Mouse (Mus musculus) forebrain, embryonic 15.5 days (tissue): ENCODE measurements around the gene Tgtp1. TPM values are rescaled to one million over a fixed set of nuclear protein-coding genes. Genes with fewer than 3 reads are reported as not detected.
"Not testable (repeated sequence)": the region's sequence is repeated elsewhere in the genome, so short reads cannot be mapped to it uniquely, and the experiment has no call there.

Source experiments
- ATAC-seq: fragments of 200-750 bp; cut with Nextera tagmentation; replicated peaks from 2 replicates; pipeline ENCODE4 v1.8.0; 2017; ENCODE audit warnings: mild to moderate bottlenecking, moderate TSS enrichment, moderate library complexity
- H3K27ac ChIP-seq: fragments of 300-500 bp; sonication (generic); replicated peaks from 2 replicates; pipeline ENCODE4 v1.5.1; 2015; ENCODE audit warnings: mild to moderate bottlenecking, inconsistent platforms
- H3K27me3 ChIP-seq: fragments of 300-500 bp; sonication (generic); 2 replicates; pipeline ENCODE4 v1.6.1; 2015; ENCODE audit warnings: inconsistent platforms
- H3K36me3 ChIP-seq: fragments of 300-500 bp; sonication (generic); 2 replicates; pipeline ENCODE4 v1.6.1; 2015; ENCODE audit warnings: mild to moderate bottlenecking, inconsistent platforms
- H3K4me1 ChIP-seq: fragments of 300-500 bp; sonication (generic); 2 replicates; pipeline ENCODE4 v1.6.1; 2015; ENCODE audit warnings: inconsistent platforms
- H3K4me2 ChIP-seq: fragments of 300-500 bp; sonication (generic); replicated peaks from 2 replicates; pipeline ENCODE4 v1.6.1; 2015; ENCODE audit warnings: mild to moderate bottlenecking, inconsistent platforms
- H3K4me3 ChIP-seq: fragments of 300-500 bp; sonication (generic); 2 replicates; pipeline ENCODE4 v1.5.1; 2015; ENCODE audit warnings: mild to moderate bottlenecking, inconsistent platforms
- H3K9ac ChIP-seq: fragments of 300-500 bp; sonication (generic); replicated peaks from 2 replicates; pipeline ENCODE4 v1.6.1; 2015; ENCODE audit warnings: mild to moderate bottlenecking, inconsistent platforms
- H3K9me3 ChIP-seq: fragments of 300-500 bp; sonication (generic); 2 replicates; pipeline ENCODE4 v1.6.1; 2016; ENCODE audit warnings: inconsistent platforms
- WGBS: fragments of 180-500 bp; shearing (Covaris S2); methylation state at CpG from one replicate; pipeline ENCODE4 v1.1.7; 2015; ENCODE audit warnings: mixed read lengths; 5-methylcytosine and 5-hydroxymethylcytosine counted together
- polyA plus RNA-seq: library from polyadenylated mRNA; unstranded; fragments of >200 nt; fragmentation: Nextera tagmentation; extraction: Ambion mirVana; gene quantifications from 2 replicates; pipeline ENCODE4 v1.2.1, GENCODE M21; 2015

The Tgtp1 gene
- not detected in 2 replicates for polyA plus RNA-seq

DNA sequence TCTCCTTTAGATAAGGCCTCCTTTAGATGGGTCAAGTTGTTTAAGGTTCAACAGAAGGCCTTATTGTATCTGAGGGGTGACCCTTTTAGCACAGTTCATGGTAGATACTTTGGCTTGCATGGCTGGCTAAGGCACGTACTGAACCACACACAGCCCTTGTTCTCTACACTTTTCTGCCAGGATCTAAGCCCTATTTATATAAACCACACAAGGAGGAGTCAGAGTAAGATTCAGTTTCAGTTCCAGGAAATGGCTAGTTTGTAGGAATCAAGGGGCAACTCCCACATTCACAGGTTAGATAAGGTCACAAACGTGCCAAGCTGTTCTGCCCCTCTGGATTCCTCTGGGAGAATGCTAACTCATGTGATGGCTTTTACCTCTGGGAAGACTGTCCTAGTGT lies at the start of gene Tgtp1:
Gene Tgtp1, minus strand, starts transcription at position 155 of the 400 bp plus-strand sequence.
- not testable (repeated sequence) for ATAC-seq, H3K9me3 ChIP-seq, H3K27ac ChIP-seq, H3K4me2 ChIP-seq, H3K4me3 ChIP-seq, H3K27me3 ChIP-seq, H3K9ac ChIP-seq, H3K36me3 ChIP-seq, H3K4me1 ChIP-seq
- WGBS, result 85% methylated on average over 2 of the region's 2 CpGs

DNA sequence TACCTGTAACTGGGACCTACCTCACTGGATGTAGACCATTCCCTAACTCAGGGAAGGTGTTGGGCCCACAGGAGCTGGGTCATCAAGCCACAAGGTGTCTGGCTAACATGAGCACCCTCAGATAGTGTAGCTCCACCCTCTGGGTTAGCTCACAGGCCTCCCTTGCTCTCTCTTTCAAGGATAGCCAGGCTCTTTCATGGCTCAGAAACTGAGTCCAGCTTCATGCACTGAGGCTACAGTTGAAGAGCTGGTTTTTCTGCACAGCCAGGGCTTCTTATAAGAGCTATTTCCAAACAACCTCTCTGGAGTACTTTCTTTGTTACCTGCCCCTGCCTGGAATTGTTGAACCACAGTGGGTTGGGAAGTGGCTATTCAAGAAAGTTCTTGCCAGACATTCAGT lies 18.1 kb upstream of the Tgtp1 start:
- not testable (repeated sequence) for H3K36me3 ChIP-seq, H3K9me3 ChIP-seq, H3K27me3 ChIP-seq, ATAC-seq, H3K9ac ChIP-seq, H3K4me2 ChIP-seq, H3K27ac ChIP-seq, H3K4me1 ChIP-seq, H3K4me3 ChIP-seq

DNA sequence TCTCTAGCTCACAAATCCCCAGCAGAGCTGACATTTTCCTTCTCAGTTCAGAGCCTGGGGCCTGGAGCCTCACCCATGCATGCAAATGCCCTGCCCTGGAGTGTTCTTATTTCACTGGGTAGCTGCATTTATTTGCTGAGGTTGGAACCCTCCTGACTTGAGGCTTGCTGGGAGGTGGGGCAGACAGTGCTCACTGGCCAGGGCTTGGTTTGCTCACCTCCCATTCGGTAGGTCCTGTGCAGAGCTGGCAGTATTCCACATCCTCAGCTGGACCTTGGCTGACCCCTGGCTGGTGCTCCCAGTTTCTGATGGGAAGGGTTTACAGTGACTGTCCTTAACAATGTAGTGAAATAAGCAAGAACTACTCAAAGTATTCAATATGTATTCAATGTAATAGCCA lies 12.8 kb upstream of the Tgtp1 start:
- WGBS, result 73% methylated on average over 1 of the region's 1 CpGs
- not testable (repeated sequence) for H3K4me2 ChIP-seq, H3K9me3 ChIP-seq, H3K4me3 ChIP-seq, H3K27ac ChIP-seq, H3K27me3 ChIP-seq, H3K9ac ChIP-seq, ATAC-seq, H3K36me3 ChIP-seq, H3K4me1 ChIP-seq

GRCm38 (mm10) chr11:49006317-49006716 lies 12.3 kb upstream of the Tgtp1 start:
- H3K9me3 ChIP-seq, H3K4me3 ChIP-seq, H3K4me1 ChIP-seq, ATAC-seq, H3K27me3 ChIP-seq, H3K9ac ChIP-seq, H3K27ac ChIP-seq, H3K36me3 ChIP-seq, H3K4me2 ChIP-seq: not testable (repeated sequence)
- WGBS, result 83% methylated on average over 2 of the region's 2 CpGs

DNA sequence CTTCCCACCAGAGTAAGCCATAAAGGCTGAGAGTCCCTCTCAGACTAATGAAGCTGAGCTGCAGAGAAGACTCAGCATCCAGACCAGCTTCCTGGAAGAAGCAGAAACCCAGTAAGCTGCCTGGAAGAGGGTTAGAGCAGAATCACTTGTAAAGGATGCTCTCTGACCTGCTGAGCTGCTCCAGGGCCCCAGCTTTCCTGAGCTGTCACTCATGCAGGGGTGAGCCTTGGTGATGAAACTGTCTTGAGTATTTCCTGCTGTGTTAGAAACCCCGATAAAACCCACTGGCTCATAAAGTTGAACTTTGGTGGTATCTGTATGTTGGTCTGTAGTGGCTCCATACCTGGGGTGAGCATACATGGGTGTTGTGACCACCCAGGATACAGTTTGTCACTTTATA lies 6.4 kb upstream of the Tgtp1 start:
- H3K27me3 ChIP-seq, H3K36me3 ChIP-seq, H3K4me1 ChIP-seq, ATAC-seq, H3K9me3 ChIP-seq, H3K27ac ChIP-seq, H3K4me2 ChIP-seq, H3K4me3 ChIP-seq, H3K9ac ChIP-seq: not testable (repeated sequence)
- 87% methylated on average over 1 of the region's 1 CpGs for WGBS

DNA sequence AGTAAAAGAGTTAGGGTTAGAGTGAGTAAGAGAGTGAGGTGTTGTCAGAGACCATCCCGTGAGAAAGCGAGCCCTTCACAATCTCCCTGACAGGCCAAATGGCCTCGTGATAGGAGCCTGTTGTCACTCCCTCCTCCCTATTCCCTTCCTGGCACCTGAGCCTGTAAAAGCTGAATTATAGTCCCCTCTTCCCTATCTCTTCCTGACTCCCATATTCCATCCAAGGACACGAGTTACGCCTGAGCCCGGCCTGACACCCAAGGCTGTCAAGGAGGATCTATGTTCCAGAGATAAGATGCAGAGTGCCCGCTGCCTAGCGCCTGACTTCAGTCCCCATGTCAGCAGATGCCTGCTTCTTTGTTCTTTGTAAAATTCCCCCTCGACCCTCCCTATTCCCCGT lies 676 bp downstream of the Tgtp1 start:
- not testable (repeated sequence) for H3K9me3 ChIP-seq, H3K27ac ChIP-seq, H3K4me1 ChIP-seq, ATAC-seq, H3K9ac ChIP-seq, H3K27me3 ChIP-seq, H3K4me2 ChIP-seq, H3K36me3 ChIP-seq, H3K4me3 ChIP-seq
- WGBS, result 81% methylated on average over 10 of the region's 10 CpGs

GRCm38 (mm10) chr11:48991740-48992520 lies 2.0 kb downstream of the Tgtp1 start, which contains the start of gene Gm12185:
Gene Gm12185, minus strand, starts transcription at chr11:48992226.
- not testable (repeated sequence) for ATAC-seq, H3K9me3 ChIP-seq
- WGBS, result 72% methylated on average over 4 of the region's 4 CpGs

DNA sequence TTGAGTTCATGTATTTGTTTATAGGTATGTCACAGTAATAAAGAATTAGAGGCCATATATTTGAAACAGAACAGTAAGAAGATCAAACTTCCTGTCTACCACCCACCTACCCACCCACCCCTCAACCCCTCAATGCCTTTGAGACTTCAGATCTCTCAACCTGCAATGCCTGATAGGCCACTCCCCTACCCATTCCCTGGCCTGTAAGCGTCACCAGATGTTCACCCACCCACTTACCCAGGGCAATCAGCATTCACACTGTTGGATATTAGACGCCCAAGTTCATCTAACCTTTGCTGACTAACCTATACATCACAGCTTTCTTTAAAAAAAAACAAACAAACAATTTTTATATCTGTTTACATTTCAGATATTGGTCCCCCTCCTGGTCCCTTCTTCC lies 4.0 kb downstream of the Tgtp1 start:
- H3K9me3 ChIP-seq, H3K27me3 ChIP-seq, H3K4me3 ChIP-seq, H3K4me2 ChIP-seq, H3K27ac ChIP-seq, ATAC-seq, H3K9ac ChIP-seq, H3K4me1 ChIP-seq, H3K36me3 ChIP-seq: not testable (repeated sequence)
- WGBS, result 86% methylated on average over 2 of the region's 2 CpGs

More at GRCm38 (mm10) chr11:48991740-48992520, 2.0 kb downstream of the Tgtp1 start, which contains the start of gene Gm12185:
- H3K9ac ChIP-seq, H3K27me3 ChIP-seq, H3K36me3 ChIP-seq, H3K4me3 ChIP-seq, H3K4me2 ChIP-seq, H3K4me1 ChIP-seq, H3K27ac ChIP-seq: not testable (repeated sequence)

DNA sequence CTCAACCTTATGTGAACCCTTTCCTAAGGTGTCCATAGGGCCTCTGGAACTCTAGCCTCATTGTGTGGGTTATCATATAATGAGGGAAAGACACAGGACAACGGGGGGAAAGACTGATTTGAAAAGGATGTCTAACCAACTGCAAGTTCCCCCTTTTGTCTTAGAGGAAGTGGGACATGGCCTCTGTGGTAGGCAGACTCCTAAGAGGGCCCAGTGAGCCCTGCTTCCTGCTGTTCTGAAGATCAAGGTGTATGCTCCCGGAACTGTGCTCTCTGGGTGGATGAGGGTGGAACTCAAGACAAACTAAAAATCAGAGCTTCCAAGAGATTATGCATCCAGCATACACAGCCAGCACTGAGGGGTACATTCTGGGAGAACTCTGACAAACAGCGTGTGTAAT lies 5.8 kb downstream of the Tgtp1 start:
- not testable (repeated sequence) for H3K4me2 ChIP-seq, H3K4me3 ChIP-seq, ATAC-seq

DNA sequence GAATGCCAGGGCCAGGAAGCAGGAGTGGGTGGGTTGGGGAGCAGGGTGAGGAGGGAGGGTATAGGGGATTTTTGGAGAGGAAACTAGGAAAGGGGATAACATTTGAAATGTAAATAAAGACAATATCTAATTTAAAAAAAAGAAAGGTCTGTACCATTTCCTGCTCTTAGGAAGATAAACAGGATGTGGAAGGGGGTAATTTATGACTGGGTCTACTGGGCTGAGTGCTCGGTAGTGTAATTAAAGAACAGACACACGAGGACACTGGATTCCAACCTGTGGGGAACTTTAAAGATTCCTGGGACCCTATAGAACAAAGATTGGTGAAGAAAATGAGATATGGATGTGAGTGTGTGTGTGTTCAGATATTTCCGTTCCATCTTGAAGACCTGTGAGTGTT lies 11.1 kb downstream of the Tgtp1 start:
- H3K27me3 ChIP-seq, H3K9me3 ChIP-seq, H3K27ac ChIP-seq, H3K4me1 ChIP-seq, ATAC-seq, H3K4me2 ChIP-seq, H3K9ac ChIP-seq, H3K36me3 ChIP-seq, H3K4me3 ChIP-seq: not testable (repeated sequence)
- WGBS, result no CpG with 5 or more reads among the region's 3 CpGs

More for the DNA sequence above, 5.8 kb downstream of the Tgtp1 start:
- H3K9me3 ChIP-seq, H3K36me3 ChIP-seq, H3K27ac ChIP-seq, H3K4me1 ChIP-seq, H3K9ac ChIP-seq, H3K27me3 ChIP-seq: not testable (repeated sequence)
- WGBS, result 85% methylated on average over 2 of the region's 3 CpGs

GRCm38 (mm10) chr11:48980052-48980451 lies 13.9 kb downstream of the Tgtp1 start:
- H3K27me3 ChIP-seq, result not testable (repeated sequence)

DNA sequence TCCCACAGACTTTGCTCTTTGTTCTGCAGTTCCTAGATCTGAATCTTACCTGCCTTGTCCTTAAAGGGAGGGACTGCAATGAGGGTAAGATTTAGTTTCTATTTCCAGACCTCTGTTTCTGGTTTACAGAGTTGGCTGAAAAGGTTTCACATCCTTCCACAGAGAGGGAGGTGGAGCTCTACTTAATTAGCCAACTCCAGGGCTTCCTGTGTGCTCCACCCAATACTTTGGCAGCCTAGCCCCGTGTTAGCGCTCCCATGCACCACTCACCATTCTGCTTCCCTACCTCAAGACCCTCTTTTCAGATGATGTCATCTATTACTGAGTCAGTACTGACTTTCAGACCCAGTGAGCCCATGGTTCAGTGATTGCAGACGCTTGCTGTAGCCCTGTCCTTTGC lies 14.7 kb downstream of the Tgtp1 start, which contains the start of gene 9930111J21Rik1:
Gene 9930111J21Rik1, minus strand, starts transcription at position 148 of the 400 bp plus-strand sequence.
- H3K9ac ChIP-seq, H3K36me3 ChIP-seq, H3K27me3 ChIP-seq, H3K9me3 ChIP-seq, H3K4me3 ChIP-seq, H3K4me2 ChIP-seq, ATAC-seq, H3K27ac ChIP-seq, H3K4me1 ChIP-seq: not testable (repeated sequence)
- WGBS, result no CpG with 5 or more reads among the region's 3 CpGs

More at GRCm38 (mm10) chr11:48980052-48980451, 13.9 kb downstream of the Tgtp1 start:
- not testable (repeated sequence) for H3K27ac ChIP-seq, H3K4me2 ChIP-seq, H3K36me3 ChIP-seq, H3K4me1 ChIP-seq, H3K9ac ChIP-seq, ATAC-seq, H3K9me3 ChIP-seq, H3K4me3 ChIP-seq
- WGBS, result no CpG with 5 or more reads among the region's 5 CpGs
